Mouse (Mus musculus): ENCODE measurements at regions not wholly inside any gene's neighbourhood (a gene's known extent, or its start where the extent isn't known, plus 50 kb on each side); places are given as distances from the start of the nearest gene placed in this dataset.

GRCm38 (mm10) chr16:77273306-77273705 is 259.8 kb downstream of the Usp25 start:
- H3K4me1 ChIP-seq (ENCODE audit: control insufficient read depth, insufficient read depth, insufficient read length, low read length): no peaks in the 10 kb centered on the region
- WGBS: 40% methylated on average over 3 of the region's 3 CpGs

GRCm38 (mm10) chr16:77268926-77269325 is 255.4 kb downstream of the Usp25 start:
- H3K4me3 ChIP-seq (ENCODE audit: low read depth, low read length): no peak overlapping the region
- TF ChIP-seq CTCF (IDR thresholded peaks at IDR 0.05; ENCODE audit: extremely low read depth, insufficient read length, insufficient replicate concordance, low read depth, low read length): no peak
- TF ChIP-seq POLR2A (IDR thresholded peaks at IDR 0.05; ENCODE audit: low read depth, low read length): no peak
- no peaks in the 10 kb centered on the region for H3K36me3 ChIP-seq (ENCODE audit: control insufficient read depth, insufficient read depth, low read length)
- 74% methylated on average over 2 of the region's 2 CpGs for WGBS
- H3K27ac ChIP-seq (ENCODE audit: insufficient read depth, low read depth, low read length): no peak overlapping the region
- no peaks in the 10 kb centered on the region for H3K27me3 ChIP-seq (ENCODE audit: control insufficient read depth, insufficient read depth, low read length)
- H3K4me1 ChIP-seq (ENCODE audit: control insufficient read depth, insufficient read depth, insufficient read length, low read length): no peaks in the 10 kb centered on the region

More at GRCm38 (mm10) chr16:77273306-77273705, 259.8 kb downstream of the Usp25 start:
- Histone ChIP-seq H3K27ac (ENCODE audit: insufficient read depth, low read depth, low read length) (no peak overlapping the region), H3K36me3 (ENCODE audit: control insufficient read depth, insufficient read depth, low read length) (no peaks in the 10 kb centered on the region), H3K4me3 (ENCODE audit: low read depth, low read length) (no peak overlapping the region), H3K27me3 (ENCODE audit: control insufficient read depth, insufficient read depth, low read length) (no peaks in the 10 kb centered on the region)
- no peak for TF ChIP-seq POLR2A (IDR thresholded peaks at IDR 0.05; ENCODE audit: low read depth, low read length)
- no peak for TF ChIP-seq CTCF (IDR thresholded peaks at IDR 0.05; ENCODE audit: extremely low read depth, insufficient read length, insufficient replicate concordance, low read depth, low read length)

GRCm38 (mm10) chr16:77267679-77268078 is 254.2 kb downstream of the Usp25 start:
- Histone ChIP-seq H3K4me3 (ENCODE audit: low read depth, low read length) (no peak overlapping the region), H3K27me3 (ENCODE audit: control insufficient read depth, insufficient read depth, low read length) (no peaks in the 10 kb centered on the region), H3K27ac (ENCODE audit: insufficient read depth, low read depth, low read length) (no peak overlapping the region), H3K36me3 (ENCODE audit: control insufficient read depth, insufficient read depth, low read length) (no peaks in the 10 kb centered on the region), H3K4me1 (ENCODE audit: control insufficient read depth, insufficient read depth, insufficient read length, low read length) (no peaks in the 10 kb centered on the region)
- TF ChIP-seq CTCF (IDR thresholded peaks at IDR 0.05; ENCODE audit: extremely low read depth, insufficient read length, insufficient replicate concordance, low read depth, low read length): no peak
- TF ChIP-seq POLR2A (IDR thresholded peaks at IDR 0.05; ENCODE audit: low read depth, low read length): no peak

- Histone ChIP-seq H3K27me3 (ENCODE audit: control insufficient read depth, insufficient read depth, low read length) (no peaks in the 10 kb centered on the region), H3K27ac (ENCODE audit: insufficient read depth, low read depth, low read length) (no peak overlapping the region), H3K36me3 (ENCODE audit: control insufficient read depth, insufficient read depth, low read length) (no peaks in the 10 kb centered on the region), H3K4me1 (ENCODE audit: control insufficient read depth, insufficient read depth, insufficient read length, low read length) (no peaks in the 10 kb centered on the region), H3K4me3 (ENCODE audit: low read depth, low read length) (no peak overlapping the region)
- TF ChIP-seq POLR2A (IDR thresholded peaks at IDR 0.05; ENCODE audit: low read depth, low read length): no peak
- TF ChIP-seq CTCF (IDR thresholded peaks at IDR 0.05; ENCODE audit: extremely low read depth, insufficient read length, insufficient replicate concordance, low read depth, low read length): no peak
- WGBS: 36% methylated on average over 3 of the region's 3 CpGs
Observed at GRCm38 (mm10) chr16:77252349-77252748, 238.8 kb downstream of the Usp25 start.

- TF ChIP-seq CTCF (IDR thresholded peaks at IDR 0.05; ENCODE audit: extremely low read depth, insufficient read length, insufficient replicate concordance, low read depth, low read length): no peak
- no peak for TF ChIP-seq POLR2A (IDR thresholded peaks at IDR 0.05; ENCODE audit: low read depth, low read length)
- H3K36me3 ChIP-seq (ENCODE audit: control insufficient read depth, insufficient read depth, low read length): no peaks in the 10 kb centered on the region
Observed at GRCm38 (mm10) chr16:77251422-77251821, 237.9 kb downstream of the Usp25 start.

GRCm38 (mm10) chr16:77240876-77241275 is 227.4 kb downstream of the Usp25 start:
- no peak overlapping the region for H3K4me3 ChIP-seq (ENCODE audit: low read depth, low read length)
- 70% methylated on average over 6 of the region's 6 CpGs for WGBS
- H3K27me3 ChIP-seq (ENCODE audit: control insufficient read depth, insufficient read depth, low read length): no peaks in the 10 kb centered on the region
- no peaks in the 10 kb centered on the region for H3K36me3 ChIP-seq (ENCODE audit: control insufficient read depth, insufficient read depth, low read length)
- 0 out of 2 replicates have a peak, but pooled peaks cover 2% of the 10 kb centered on the region for H3K4me1 ChIP-seq (ENCODE audit: control insufficient read depth, insufficient read depth, insufficient read length, low read length)
- TF ChIP-seq CTCF (IDR thresholded peaks at IDR 0.05; ENCODE audit: extremely low read depth, insufficient read length, insufficient replicate concordance, low read depth, low read length): no peak
- no peak overlapping the region for H3K27ac ChIP-seq (ENCODE audit: insufficient read depth, low read depth, low read length)

More at GRCm38 (mm10) chr16:77251422-77251821, 237.9 kb downstream of the Usp25 start:
- H3K27me3 ChIP-seq (ENCODE audit: control insufficient read depth, insufficient read depth, low read length): no peaks in the 10 kb centered on the region
- no peak overlapping the region for H3K4me3 ChIP-seq (ENCODE audit: low read depth, low read length)
- H3K27ac ChIP-seq (ENCODE audit: insufficient read depth, low read depth, low read length): no peak overlapping the region
- WGBS: 47% methylated on average over 3 of the region's 3 CpGs
- no peaks in the 10 kb centered on the region for H3K4me1 ChIP-seq (ENCODE audit: control insufficient read depth, insufficient read depth, insufficient read length, low read length)

- no peak overlapping the region for H3K4me3 ChIP-seq (ENCODE audit: low read depth, low read length)
- no peaks in the 10 kb centered on the region for H3K27me3 ChIP-seq (ENCODE audit: control insufficient read depth, insufficient read depth, low read length)
- H3K27ac ChIP-seq (ENCODE audit: insufficient read depth, low read depth, low read length): no peak overlapping the region
- TF ChIP-seq POLR2A (IDR thresholded peaks at IDR 0.05; ENCODE audit: low read depth, low read length): no peak
- no peak for TF ChIP-seq CTCF (IDR thresholded peaks at IDR 0.05; ENCODE audit: extremely low read depth, insufficient read length, insufficient replicate concordance, low read depth, low read length)
- no peaks in the 10 kb centered on the region for H3K36me3 ChIP-seq (ENCODE audit: control insufficient read depth, insufficient read depth, low read length)
- H3K4me1 ChIP-seq (ENCODE audit: control insufficient read depth, insufficient read depth, insufficient read length, low read length): 0 out of 2 replicates have a peak, but pooled peaks cover 2% of the 10 kb centered on the region
- 47% methylated on average over 9 of the region's 9 CpGs for WGBS
Observed at GRCm38 (mm10) chr16:77239176-77239790, 225.8 kb downstream of the Usp25 start.

Data from small intestine, adult 2 months (tissue).